Mouse (Mus musculus) midbrain, embryonic 12.5 days (tissue): ENCODE data around the gene Gm4131. TPM values are rescaled to one million over a fixed set of nuclear protein-coding genes. Genes with fewer than 3 reads are reported as not detected.
A peak's percentile ranks its signal among the peaks of the same experiment; 100 is the strongest.

ENCODE experiments used
- ATAC-seq: fragments of 200-750 bp; cut with Nextera tagmentation; 2 replicates; pipeline ENCODE4 v1.8.0; 2017; ENCODE audit warnings: low read depth, moderate TSS enrichment, moderate library complexity; ENCODE audit not compliant: low FRiP score
- H3K27ac ChIP-seq: fragments of 300-500 bp; sonication (generic); replicated peaks from 2 replicates; pipeline ENCODE4 v1.5.1; 2016; ENCODE audit warnings: mild to moderate bottlenecking
- H3K27me3 ChIP-seq: fragments of 300-500 bp; sonication (generic); 2 replicates; pipeline ENCODE4 v1.6.1; 2016; ENCODE audit warnings: mild to moderate bottlenecking
- H3K36me3 ChIP-seq: fragments of 300-500 bp; sonication (generic); 2 replicates; pipeline ENCODE4 v1.6.1; 2016
- H3K4me1 ChIP-seq: fragments of 300-500 bp; sonication (generic); 2 replicates; pipeline ENCODE4 v1.6.1; 2016
- H3K4me2 ChIP-seq: fragments of 300-500 bp; sonication (generic); replicated peaks from 2 replicates; pipeline ENCODE4 v1.6.1; 2016; ENCODE audit warnings: mild to moderate bottlenecking, moderate library complexity
- H3K4me3 ChIP-seq: fragments of 300-500 bp; sonication (generic); 2 replicates; pipeline ENCODE4 v1.5.1; 2016; ENCODE audit warnings: mild to moderate bottlenecking
- H3K9ac ChIP-seq: fragments of 300-500 bp; sonication (generic); replicated peaks from 2 replicates; pipeline ENCODE4 v1.6.1; 2016; ENCODE audit warnings: mild to moderate bottlenecking, moderate library complexity
- H3K9me3 ChIP-seq: fragments of 300-500 bp; sonication (generic); 2 replicates; pipeline ENCODE4 v1.6.1; 2016; ENCODE audit warnings: mild to moderate bottlenecking
- WGBS: fragments of 180-500 bp; shearing (Covaris S2); methylation state at CpG from one replicate; pipeline ENCODE4 v1.1.7; 2016; 5-methylcytosine and 5-hydroxymethylcytosine counted together
- polyA plus RNA-seq: library from polyadenylated mRNA; unstranded; fragments of >200 nt; fragmentation: Nextera tagmentation; extraction: Ambion mirVana; gene quantifications from 2 replicates; pipeline ENCODE4 v1.2.1, GENCODE M21; 2016

The Gm4131 gene
- polyA plus RNA-seq, 1 experiment from 2014 or later = not detected

DNA sequence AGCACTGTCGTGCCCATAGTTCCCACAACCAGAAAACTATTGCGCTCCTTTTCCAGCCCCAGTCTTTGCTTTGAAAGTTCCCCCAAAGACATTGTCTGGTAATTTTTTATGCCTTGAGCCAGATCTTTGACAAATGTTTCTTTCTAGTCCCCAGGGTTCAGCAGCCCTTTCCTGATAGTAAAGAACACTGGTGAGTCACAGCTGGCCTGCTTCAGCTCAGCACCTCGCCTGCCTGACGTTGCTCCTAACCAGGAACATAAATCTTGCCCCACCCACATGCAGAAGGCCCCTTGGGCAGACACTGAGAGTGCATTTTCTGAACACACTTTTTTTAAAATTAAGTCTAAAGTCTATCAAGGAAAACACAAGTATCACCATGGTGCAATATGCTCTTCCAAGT lies 3.6 kb upstream of the Gm4131 start:
- peaks cover 11% of the 10 kb centered on the region for H3K4me1 ChIP-seq
- no peaks in the 10 kb centered on the region for H3K36me3 ChIP-seq
- WGBS = 60% methylated on average over 4 of the region's 4 CpGs
- no peak overlapping the region for H3K9ac ChIP-seq
- H3K27ac ChIP-seq = no peak overlapping the region
- no peak for ATAC-seq
- H3K4me3 ChIP-seq = no peak overlapping the region
- no peaks in the 10 kb centered on the region for H3K9me3 ChIP-seq
- H3K4me2 ChIP-seq = no peak overlapping the region
- peaks cover 9% of the 10 kb centered on the region; the same call in 1 of the 2 replicates for H3K27me3 ChIP-seq

DNA sequence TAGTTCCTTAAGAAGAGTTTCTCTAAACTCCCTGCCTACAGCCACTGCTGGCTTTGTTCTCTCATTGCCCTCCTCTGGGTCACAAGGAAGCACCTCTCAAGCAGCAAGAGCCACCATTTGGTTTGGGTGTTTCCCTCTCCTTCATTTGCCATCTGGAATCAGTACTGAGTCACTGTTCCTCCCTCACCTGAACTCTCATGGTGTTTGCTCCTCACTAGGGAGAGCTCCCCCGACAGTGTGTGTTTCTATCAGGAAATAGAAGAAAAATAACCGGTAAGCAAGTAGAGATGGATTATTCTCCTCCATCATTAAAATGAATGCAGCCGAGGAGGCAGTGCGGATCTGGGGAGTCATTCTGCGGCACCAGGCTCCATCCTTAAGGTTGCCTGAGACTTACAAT lies 2.7 kb upstream of the Gm4131 start:
- Histone ChIP-seq H3K4me2 (no peak overlapping the region), H3K27ac (no peak overlapping the region), H3K9me3 (no peaks in the 10 kb centered on the region), H3K27me3 (peaks cover 18% of the 10 kb centered on the region), H3K36me3 (no peaks in the 10 kb centered on the region), H3K9ac (no peak overlapping the region), H3K4me1 (peaks cover 9% of the 10 kb centered on the region), H3K4me3 (no peak overlapping the region)
- 89% methylated on average over 5 of the region's 5 CpGs for WGBS
- no peak for ATAC-seq

- no peaks in the 10 kb centered on the region for H3K9me3 ChIP-seq
- ATAC-seq = no peak
- H3K36me3 ChIP-seq = no peaks in the 10 kb centered on the region
- no peak overlapping the region for H3K9ac ChIP-seq
- no peak overlapping the region for H3K4me2 ChIP-seq
- 94% methylated on average over 7 of the region's 7 CpGs for WGBS
- H3K27me3 ChIP-seq = peaks cover 23% of the 10 kb centered on the region; the same call in 1 of the 2 replicates
- peaks cover 7% of the 10 kb centered on the region for H3K4me1 ChIP-seq
- no peak overlapping the region for H3K4me3 ChIP-seq
- H3K27ac ChIP-seq = no peak overlapping the region
Observed at GRCm38 (mm10) chr14:62563679-62564078, 3.0 kb downstream of the Gm4131 start.

GRCm38 (mm10) chr14:62561875-62562748 lies 4.6 kb downstream of the Gm4131 start:
- H3K4me1 ChIP-seq = peaks cover 8% of the 10 kb centered on the region
- H3K9me3 ChIP-seq = no peaks in the 10 kb centered on the region
- 0 out of 2 replicates have a peak overlapping the region, but pooled peaks have one; percentile 2 for H3K4me2 ChIP-seq
- no peak for ATAC-seq
- 45% methylated on average over 17 of the region's 17 CpGs for WGBS
- no peaks in the 10 kb centered on the region for H3K36me3 ChIP-seq
- no peak overlapping the region for H3K27ac ChIP-seq
- no peak overlapping the region for H3K9ac ChIP-seq
- peaks cover 28% of the 10 kb centered on the region for H3K27me3 ChIP-seq
- H3K4me3 ChIP-seq = no peak overlapping the region

DNA sequence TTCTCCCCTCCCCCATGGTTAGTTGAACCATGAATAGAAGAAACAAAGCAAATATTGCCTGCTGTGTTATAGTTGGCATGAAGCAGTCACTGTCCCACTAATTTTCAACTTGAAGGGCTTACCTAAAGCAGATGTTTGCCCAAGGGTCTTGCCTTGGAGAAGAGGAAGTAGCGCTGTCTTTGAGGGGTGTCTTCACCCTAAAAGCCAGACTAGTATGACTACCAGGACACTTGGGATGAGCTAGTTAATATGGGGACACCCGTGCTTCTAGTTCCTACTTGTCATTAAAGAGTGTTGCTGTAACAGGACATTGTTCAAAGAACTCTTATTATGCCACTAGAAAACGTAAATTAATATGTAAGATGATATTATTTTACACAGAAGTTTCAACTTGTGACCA lies 9.6 kb downstream of the Gm4131 start:
- Histone ChIP-seq H3K9me3 (no peaks in the 10 kb centered on the region), H3K9ac (no peak overlapping the region), H3K27me3 (peaks cover 42% of the 10 kb centered on the region), H3K36me3 (no peaks in the 10 kb centered on the region), H3K4me1 (peaks cover 22% of the 10 kb centered on the region), H3K4me3 (no peak overlapping the region), H3K4me2 (peak overlapping the region; percentile 83; the same call in 1 of the 2 replicates), H3K27ac (no peak overlapping the region)
- WGBS = 76% methylated on average over 3 of the region's 3 CpGs
- no peak for ATAC-seq

- 13% methylated on average over 38 of the region's 38 CpGs for WGBS
- peak overlapping the region; percentile 74 for H3K9ac ChIP-seq
- H3K4me3 ChIP-seq = peak overlapping the region; percentile 66
- no peaks in the 10 kb centered on the region for H3K36me3 ChIP-seq
- H3K4me1 ChIP-seq = peaks cover 16% of the 10 kb centered on the region
- H3K27ac ChIP-seq = 0 out of 2 replicates have a peak overlapping the region, but pooled peaks have one; percentile 20
- no peaks in the 10 kb centered on the region for H3K9me3 ChIP-seq
- peaks cover 42% of the 10 kb centered on the region for H3K27me3 ChIP-seq
- H3K4me2 ChIP-seq = peak overlapping the region; percentile 83
- peak; percentile 57 for ATAC-seq
Observed at GRCm38 (mm10) chr14:62555840-62556810, 10.6 kb downstream of the Gm4131 start.

- 0 out of 2 replicates have a peak within 1 kb of the TSS, but pooled peaks have one; percentile 20 for H3K27ac ChIP-seq
- no peaks in the 10 kb centered on the region for H3K9me3 ChIP-seq
- H3K27me3 ChIP-seq = peaks cover 42% of the 10 kb centered on the region
- peak; percentile 92 for ATAC-seq
- H3K4me2 ChIP-seq = peak within 1 kb of the TSS; percentile 83
- WGBS = under 1% methylated on average over 51 of the region's 51 CpGs
- no peaks in the 10 kb centered on the region for H3K36me3 ChIP-seq
- H3K4me1 ChIP-seq = peaks cover 16% of the 10 kb centered on the region
- peak within 1 kb of the TSS; percentile 66 for H3K4me3 ChIP-seq
- H3K9ac ChIP-seq = peak within 1 kb of the TSS; percentile 74
Observed at GRCm38 (mm10) chr14:62555309-62555829, 11.4 kb downstream of the Gm4131 start, which contains the start of gene Fam124a. Gene Fam124a (plus strand): TSS chr14:62555737.

DNA sequence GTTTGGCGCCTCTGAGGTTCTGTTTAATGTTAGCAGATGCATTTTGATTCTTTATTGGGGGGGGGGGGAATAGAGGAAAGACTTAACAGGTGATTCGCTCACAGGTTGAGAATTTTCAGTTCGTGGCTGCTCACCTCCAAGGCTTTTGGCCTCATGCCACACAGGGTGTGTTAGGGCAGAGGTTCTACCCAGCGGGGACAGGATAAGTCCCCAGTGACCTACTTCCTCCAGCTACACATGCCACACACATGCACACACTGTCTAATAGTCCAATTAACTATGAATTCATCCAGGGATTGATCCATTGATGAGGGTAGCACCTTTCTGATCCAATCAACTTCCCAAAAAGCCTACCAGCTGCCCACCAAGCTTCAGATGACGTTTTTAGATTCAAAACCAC lies 12.9 kb downstream of the Gm4131 start:
- no peak overlapping the region for H3K4me3 ChIP-seq
- no peak overlapping the region for H3K9ac ChIP-seq
- H3K4me1 ChIP-seq = peaks cover 20% of the 10 kb centered on the region
- H3K27me3 ChIP-seq = peaks cover 37% of the 10 kb centered on the region
- no peak for ATAC-seq
- no peak overlapping the region for H3K4me2 ChIP-seq
- H3K36me3 ChIP-seq = no peaks in the 10 kb centered on the region
- H3K9me3 ChIP-seq = no peaks in the 10 kb centered on the region
- no peak overlapping the region for H3K27ac ChIP-seq
- WGBS = 79% methylated on average over 5 of the region's 5 CpGs

GRCm38 (mm10) chr14:62552771-62553170 lies 13.9 kb downstream of the Gm4131 start:
- Histone ChIP-seq H3K9ac (no peak overlapping the region), H3K36me3 (no peaks in the 10 kb centered on the region), H3K4me1 (peaks cover 20% of the 10 kb centered on the region), H3K9me3 (no peaks in the 10 kb centered on the region), H3K27me3 (peaks cover 31% of the 10 kb centered on the region), H3K4me2 (no peak overlapping the region), H3K27ac (no peak overlapping the region), H3K4me3 (no peak overlapping the region)
- WGBS = 93% methylated on average over 4 of the region's 4 CpGs
- no peak for ATAC-seq

GRCm38 (mm10) chr14:62550121-62550520 lies 16.6 kb downstream of the Gm4131 start:
- Histone ChIP-seq H3K4me3 (no peak overlapping the region), H3K4me1 (peaks cover 10% of the 10 kb centered on the region), H3K4me2 (no peak overlapping the region), H3K9me3 (no peaks in the 10 kb centered on the region), H3K27ac (no peak overlapping the region), H3K9ac (no peak overlapping the region), H3K27me3 (peaks cover 17% of the 10 kb centered on the region), H3K36me3 (no peaks in the 10 kb centered on the region)
- no peak for ATAC-seq
- 32% methylated on average over 4 of the region's 4 CpGs for WGBS

- Histone ChIP-seq H3K36me3 (no peaks in the 10 kb centered on the region), H3K27me3 (no peaks in the 10 kb centered on the region), H3K9ac (no peak overlapping the region), H3K27ac (no peak overlapping the region), H3K9me3 (no peaks in the 10 kb centered on the region), H3K4me3 (no peak overlapping the region), H3K4me2 (no peak overlapping the region), H3K4me1 (peaks cover 5% of the 10 kb centered on the region; the same call in 1 of the 2 replicates)
- no peak for ATAC-seq
- 66% methylated on average over 4 of the region's 4 CpGs for WGBS
Observed at GRCm38 (mm10) chr14:62546746-62547145, 20.0 kb downstream of the Gm4131 start.
